Mouse (Mus musculus) liver, adult 2 months (tissue): ENCODE data around the gene Strn3. TPM values are rescaled to one million over a fixed set of nuclear protein-coding genes. Genes with fewer than 3 reads are reported as not detected.
A peak's percentile ranks its signal among the peaks of the same experiment; 100 is the strongest.

Experiments
- DNase-seq: peaks from one replicate; pipeline ENCODE4 v3.0.0-alpha.2; 2011; ENCODE audit warnings: low read depth, low spot score; ENCODE audit errors: extremely low read depth
- H3K27ac ChIP-seq: fragments of 200-500 bp; replicated peaks from 2 replicates; pipeline ENCODE4 v1.5.1; 2012; ENCODE audit warnings: low read depth, mild to moderate bottlenecking, control low read depth, inconsistent platforms, low read length; ENCODE audit not compliant: insufficient read depth
- H3K27me3 ChIP-seq: fragments of 200-500 bp; 2 replicates; pipeline ENCODE4 v1.6.1; 2012; ENCODE audit warnings: mild to moderate bottlenecking, moderate library complexity, low read length, inconsistent platforms; ENCODE audit not compliant: control insufficient read depth, insufficient read depth
- H3K36me3 ChIP-seq: fragments of 200-500 bp; 2 replicates; pipeline ENCODE4 v1.6.1; 2012; ENCODE audit warnings: low read length, inconsistent platforms; ENCODE audit not compliant: control insufficient read depth, insufficient read depth
- H3K4me1 ChIP-seq: fragments of 200-500 bp; 2 replicates; pipeline ENCODE4 v1.6.1; 2011; ENCODE audit warnings: low read length; ENCODE audit not compliant: control insufficient read depth, insufficient read depth
- H3K4me3 ChIP-seq: fragments of 200-500 bp; 2 replicates; pipeline ENCODE4 v1.5.1; 2011; ENCODE audit warnings: low read depth, mild to moderate bottlenecking, control low read depth, low read length, moderate library complexity; ENCODE audit not compliant: insufficient read depth
- H3K79me2 ChIP-seq: fragments of 200-500 bp; 2 replicates; pipeline ENCODE4 v1.6.1; 2012; ENCODE audit warnings: inconsistent platforms, mild to moderate bottlenecking, low read length, moderate library complexity; ENCODE audit not compliant: control insufficient read depth, insufficient read depth
- H3K9ac ChIP-seq: fragments of 200-500 bp; 2 replicates; pipeline ENCODE4 v1.6.1; 2012; ENCODE audit warnings: low read depth, mild to moderate bottlenecking, control low read depth, inconsistent platforms, low read length
- CTCF ChIP-seq: fragments of 200-500 bp; IDR thresholded peaks from 2 replicates; pipeline ENCODE4 v1.5.1; 2011; ENCODE audit warnings: low read depth, low read length, control low read depth
- POLR2A ChIP-seq: fragments of 200-500 bp; IDR thresholded peaks from 2 replicates; pipeline ENCODE4 v1.6.1; 2011; ENCODE audit warnings: low read length, control low read depth; ENCODE audit not compliant: insufficient read depth; ENCODE audit errors: extremely low read depth
- WGBS: fragments of 180-500 bp; shearing (Covaris S2); methylation state at CpG from one replicate; pipeline ENCODE4 v1.1.7; 2018; 5-methylcytosine and 5-hydroxymethylcytosine counted together
- polyA plus RNA-seq: library from polyadenylated mRNA; depleted of rRNA; stranded (reverse); fragments of >200 nt; gene quantifications from 2 replicates; pipeline ENCODE4 v1.2.3, GENCODE M21; 2012
- total RNA-seq: library from RNA; depleted of rRNA; stranded (reverse); fragments of >200 nt; gene quantifications from 2 replicates; pipeline ENCODE4 v1.2.3, GENCODE M21; 2014

Gene Strn3
- total and polyA plus RNA-seq, 2 experiments = 7.3 to 33.7 TPM

- no peak overlapping the region for H3K9ac ChIP-seq
- H3K4me3 ChIP-seq = no peak overlapping the region
- H3K36me3 ChIP-seq = peaks cover 5% of the 10 kb centered on the region
- H3K27me3 ChIP-seq = no peaks in the 10 kb centered on the region
- TF ChIP-seq CTCF = no peak
- TF ChIP-seq POLR2A = no peak
- peak; percentile 79 for DNase-seq
- WGBS = 12% methylated on average over 6 of the region's 6 CpGs
- H3K79me2 ChIP-seq = no peaks in the 10 kb centered on the region; the same call in 1 of the 2 replicates
- no peak overlapping the region for H3K27ac ChIP-seq
- peaks cover 5% of the 10 kb centered on the region; the same call in 1 of the 2 replicates for H3K4me1 ChIP-seq
These were observed 49.8 kb downstream of the Strn3 start for GRCm38 (mm10) chr12:51641871-51642270.

- no peak for TF ChIP-seq POLR2A
- no peak for TF ChIP-seq CTCF
- Histone ChIP-seq H3K36me3 (peaks cover 4% of the 10 kb centered on the region), H3K79me2 (no peaks in the 10 kb centered on the region; the same call in 1 of the 2 replicates), H3K27me3 (no peaks in the 10 kb centered on the region), H3K27ac (no peak overlapping the region), H3K4me3 (no peak overlapping the region), H3K4me1 (peaks cover 2% of the 10 kb centered on the region; the same call in 1 of the 2 replicates), H3K9ac (no peak overlapping the region)
- WGBS = 38% methylated on average over 2 of the region's 2 CpGs
- no peak for DNase-seq
These were observed 54.8 kb downstream of the Strn3 start for GRCm38 (mm10) chr12:51636689-51637470.

GRCm38 (mm10) chr12:51636260-51636659, 55.4 kb downstream of the Strn3 start:
- H3K4me3 ChIP-seq = no peak overlapping the region
- no peak for DNase-seq
- no peak overlapping the region for H3K27ac ChIP-seq

GRCm38 (mm10) chr12:51633481-51633880, 58.2 kb downstream of the Strn3 start:
- no peaks in the 10 kb centered on the region for H3K79me2 ChIP-seq
- 59% methylated on average over 4 of the region's 4 CpGs for WGBS
- peak; percentile 30 for DNase-seq
- H3K4me3 ChIP-seq = no peak overlapping the region
- no peak overlapping the region for H3K27ac ChIP-seq
- no peaks in the 10 kb centered on the region for H3K4me1 ChIP-seq
- H3K27me3 ChIP-seq = no peaks in the 10 kb centered on the region
- no peak for TF ChIP-seq POLR2A
- no peak for TF ChIP-seq CTCF
- H3K36me3 ChIP-seq = peaks cover 4% of the 10 kb centered on the region
- no peak overlapping the region for H3K9ac ChIP-seq

More at GRCm38 (mm10) chr12:51636260-51636659, 55.4 kb downstream of the Strn3 start:
- no peak overlapping the region for H3K9ac ChIP-seq
- no peaks in the 10 kb centered on the region for H3K4me1 ChIP-seq
- TF ChIP-seq POLR2A (no peak), CTCF (no peak)
- no peaks in the 10 kb centered on the region for H3K27me3 ChIP-seq
- H3K36me3 ChIP-seq = peaks cover 4% of the 10 kb centered on the region
- no peaks in the 10 kb centered on the region for H3K79me2 ChIP-seq
- WGBS = 93% methylated on average over 2 of the region's 2 CpGs

- Histone ChIP-seq H3K27ac (no peak overlapping the region), H3K27me3 (no peaks in the 10 kb centered on the region), H3K9ac (no peak overlapping the region), H3K79me2 (no peaks in the 10 kb centered on the region; the same call in 1 of the 2 replicates), H3K36me3 (peaks cover 31% of the 10 kb centered on the region), H3K4me1 (no peaks in the 10 kb centered on the region), H3K4me3 (no peak overlapping the region)
- TF ChIP-seq CTCF = no peak
- TF ChIP-seq POLR2A = no peak
- DNase-seq = no peak
These were observed 68.4 kb downstream of the Strn3 start for GRCm38 (mm10) chr12:51623366-51623694.
